Mouse (Mus musculus) heart, embryonic 15.5 days (tissue): ENCODE data around the gene Banf1. TPM values are rescaled to one million over a fixed set of nuclear protein-coding genes. Genes with fewer than 3 reads are reported as not detected.
"Not testable (repeated sequence)": the region's sequence is repeated elsewhere in the genome, so short reads cannot be mapped to it uniquely, and the experiment has no call there.

Experiments used
- ATAC-seq: fragments of 200-750 bp; cut with Nextera tagmentation; replicated peaks from 2 replicates; pipeline ENCODE4 v1.8.0; 2017; ENCODE audit warnings: low read depth, moderate TSS enrichment; ENCODE audit not compliant: insufficient number of reproducible peaks, insufficient read depth, low FRiP score
- H3K27ac ChIP-seq: fragments of 300-500 bp; sonication (generic); 2 replicates; pipeline ENCODE4 v1.5.1; 2015; ENCODE audit warnings: mild to moderate bottlenecking, inconsistent platforms
- H3K27me3 ChIP-seq: fragments of 300-500 bp; sonication (generic); 2 replicates; pipeline ENCODE4 v1.6.1; 2015; ENCODE audit warnings: inconsistent platforms
- H3K36me3 ChIP-seq: fragments of 300-500 bp; sonication (generic); 2 replicates; pipeline ENCODE4 v1.6.1; 2015; ENCODE audit warnings: mild to moderate bottlenecking, inconsistent platforms
- H3K4me1 ChIP-seq: fragments of 300-500 bp; sonication (generic); replicated peaks from 2 replicates; pipeline ENCODE4 v1.6.1; 2015; ENCODE audit warnings: inconsistent platforms
- H3K4me2 ChIP-seq: fragments of 300-500 bp; sonication (generic); 2 replicates; pipeline ENCODE4 v1.6.1; 2015; ENCODE audit warnings: inconsistent platforms, mild to moderate bottlenecking, moderate library complexity
- H3K4me3 ChIP-seq: fragments of 300-500 bp; sonication (generic); 2 replicates; pipeline ENCODE4 v1.5.1; 2015; ENCODE audit warnings: mild to moderate bottlenecking, inconsistent platforms
- H3K9ac ChIP-seq: fragments of 300-500 bp; sonication (generic); 2 replicates; pipeline ENCODE4 v1.6.1; 2015; ENCODE audit warnings: mild to moderate bottlenecking, inconsistent platforms
- H3K9me3 ChIP-seq: fragments of 300-500 bp; sonication (generic); replicated peaks from 2 replicates; pipeline ENCODE4 v1.6.1; 2016; ENCODE audit warnings: inconsistent platforms
- WGBS: fragments of 180-500 bp; shearing (Covaris S2); methylation state at CpG from one replicate; pipeline ENCODE4 v1.1.7; 2015; ENCODE audit warnings: mixed read lengths; 5-methylcytosine and 5-hydroxymethylcytosine counted together
- polyA plus RNA-seq: library from polyadenylated mRNA; unstranded; fragments of >200 nt; fragmentation: Nextera tagmentation; extraction: Ambion mirVana; gene quantifications from 2 replicates; pipeline ENCODE4 v1.2.1, GENCODE M21; 2015

Gene Banf1
- polyA plus RNA-seq, 1 experiment from 2014 or later: 409 TPM

GRCm38 (mm10) chr19:5374177-5374576 lies 7.2 kb upstream of the Banf1 start:
- peaks cover 48% of the 10 kb centered on the region for H3K36me3 ChIP-seq
- H3K27ac ChIP-seq: no peak overlapping the region
- no peaks in the 10 kb centered on the region for H3K27me3 ChIP-seq
- H3K4me1 ChIP-seq: no peaks in the 10 kb centered on the region
- H3K4me3 ChIP-seq: no peak overlapping the region
- no peak for ATAC-seq
- no peaks in the 10 kb centered on the region for H3K9me3 ChIP-seq
- 66% methylated on average over 4 of the region's 4 CpGs for WGBS
- no peak overlapping the region for H3K4me2 ChIP-seq
- H3K9ac ChIP-seq: no peak overlapping the region

- Histone ChIP-seq H3K4me1 (peaks cover 8% of the 10 kb centered on the region), H3K4me2 (no peak overlapping the region), H3K27me3 (no peaks in the 10 kb centered on the region), H3K9me3 (no peaks in the 10 kb centered on the region), H3K36me3 (peaks cover 43% of the 10 kb centered on the region), H3K27ac (no peak overlapping the region), H3K9ac (no peak overlapping the region), H3K4me3 (no peak overlapping the region)
- no peak for ATAC-seq
- 93% methylated on average over 7 of the region's 7 CpGs for WGBS
Observed at GRCm38 (mm10) chr19:5372724-5373123, 5.8 kb upstream of the Banf1 start.

DNA sequence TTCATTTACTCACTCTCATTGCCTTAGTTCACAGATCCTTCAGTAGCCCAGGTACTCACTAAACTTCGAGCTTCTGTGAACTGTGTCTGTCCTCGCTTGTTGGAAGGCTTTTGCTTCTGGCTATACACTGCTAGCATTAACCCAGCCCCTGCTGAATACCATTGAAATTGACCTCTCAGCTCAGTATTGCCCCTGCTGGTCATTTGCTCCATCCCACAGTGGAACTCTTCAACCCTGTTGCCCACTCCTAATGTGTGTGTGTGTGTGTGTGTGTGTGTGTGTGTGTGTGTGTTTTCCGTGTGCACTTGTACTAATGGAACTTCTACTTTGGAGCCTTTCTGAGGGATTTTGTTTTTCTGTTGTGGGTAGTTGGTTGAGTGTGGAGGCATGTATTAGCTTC lies 4.0 kb upstream of the Banf1 start:
- ATAC-seq: no peak
- Histone ChIP-seq H3K4me3 (no peak overlapping the region), H3K27me3 (no peaks in the 10 kb centered on the region), H3K27ac (no peak overlapping the region), H3K9me3 (no peaks in the 10 kb centered on the region), H3K4me1 (peaks cover 12% of the 10 kb centered on the region), H3K9ac (no peak overlapping the region), H3K36me3 (peaks cover 39% of the 10 kb centered on the region), H3K4me2 (no peak overlapping the region)
- 79% methylated on average over 3 of the region's 3 CpGs for WGBS

DNA sequence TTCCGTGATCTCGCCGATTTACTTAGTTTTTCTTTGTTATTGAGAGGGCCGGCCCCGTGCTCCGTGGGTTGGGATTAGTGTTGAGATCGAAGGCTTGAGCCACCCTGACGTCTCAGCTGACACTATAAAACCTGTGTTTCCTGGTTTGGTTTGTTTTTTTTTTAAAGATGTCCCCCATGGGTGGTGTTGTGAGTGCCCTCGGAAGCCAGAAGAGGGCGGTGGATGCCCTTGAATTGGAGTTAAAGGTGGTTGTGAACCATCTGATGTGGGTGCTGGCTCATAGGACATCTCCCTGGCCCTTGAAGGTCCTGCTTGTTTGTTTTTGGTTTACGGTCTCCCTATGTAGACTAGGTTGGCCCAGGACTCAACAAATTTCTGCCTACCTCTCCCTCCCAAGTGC lies 487 bp upstream of the Banf1 start:
- Histone ChIP-seq H3K36me3 (peaks cover 51% of the 10 kb centered on the region), H3K9me3 (no peaks in the 10 kb centered on the region), H3K4me2 (peak overlapping the region; percentile 80), H3K27ac (peak overlapping the region; percentile 96), H3K4me3 (peak overlapping the region; percentile 90), H3K27me3 (no peaks in the 10 kb centered on the region), H3K9ac (peak overlapping the region; percentile 80), H3K4me1 (peaks cover 23% of the 10 kb centered on the region)
- WGBS: 10% methylated on average over 11 of the region's 11 CpGs
- no peak for ATAC-seq

DNA sequence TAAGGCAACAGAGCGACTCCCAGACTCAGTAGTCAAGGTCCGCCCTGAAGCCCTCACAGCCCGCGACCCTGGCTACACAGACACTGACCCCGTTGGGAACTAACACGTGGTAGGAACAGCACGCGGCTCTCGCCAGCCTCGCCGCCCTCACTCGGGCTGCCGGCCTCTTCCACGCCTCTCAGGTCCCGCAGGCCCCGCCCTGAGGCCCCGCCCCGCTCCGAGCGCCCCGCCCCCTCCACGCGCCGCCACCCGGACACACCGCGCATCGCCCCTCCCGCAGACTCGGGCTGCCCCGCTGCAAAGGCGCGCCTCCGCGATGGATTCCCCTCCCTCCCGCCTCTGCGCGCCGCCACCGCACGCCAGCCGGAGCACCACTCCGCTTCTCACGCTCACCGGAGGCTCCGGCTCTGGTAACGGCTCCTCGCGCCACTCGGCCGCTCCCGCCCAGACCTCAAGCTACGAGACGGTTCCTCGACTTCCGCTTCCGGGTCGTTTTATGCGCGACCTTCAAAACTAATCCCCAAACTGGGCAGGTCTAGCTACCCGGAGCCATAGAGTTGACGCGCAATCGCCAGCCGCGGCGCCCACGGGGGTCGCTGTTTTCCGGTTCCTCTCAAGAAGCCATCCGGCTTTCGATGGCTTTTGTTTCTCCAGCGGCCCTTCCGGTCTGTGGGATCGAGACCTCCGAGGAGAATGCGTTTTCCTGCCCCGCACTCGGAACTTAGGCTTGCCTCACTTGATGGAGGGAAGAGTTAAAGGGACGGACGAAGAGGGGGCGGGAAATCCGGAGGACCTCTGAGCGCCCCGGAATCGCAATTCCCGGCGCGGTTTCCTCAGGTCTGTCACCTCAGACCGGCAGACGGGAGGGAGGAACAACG lies 554 bp downstream of the Banf1 start, which contains the start of gene Eif1ad:
Gene Eif1ad (plus strand): TSS at position 567 of the 878 bp plus-strand sequence.
- no peaks in the 10 kb centered on the region for H3K9me3 ChIP-seq
- under 1% methylated on average over 91 of the region's 92 CpGs for WGBS
- ATAC-seq: peak; percentile 93
- H3K9ac ChIP-seq: peak within 1 kb of the TSS; percentile 80
- no peaks in the 10 kb centered on the region for H3K27me3 ChIP-seq
- peaks cover 41% of the 10 kb centered on the region for H3K36me3 ChIP-seq
- H3K4me3 ChIP-seq: peak within 1 kb of the TSS; percentile 90
- H3K4me2 ChIP-seq: peak within 1 kb of the TSS; percentile 80
- peaks cover 27% of the 10 kb centered on the region for H3K4me1 ChIP-seq
- H3K27ac ChIP-seq: peak within 1 kb of the TSS; percentile 96

DNA sequence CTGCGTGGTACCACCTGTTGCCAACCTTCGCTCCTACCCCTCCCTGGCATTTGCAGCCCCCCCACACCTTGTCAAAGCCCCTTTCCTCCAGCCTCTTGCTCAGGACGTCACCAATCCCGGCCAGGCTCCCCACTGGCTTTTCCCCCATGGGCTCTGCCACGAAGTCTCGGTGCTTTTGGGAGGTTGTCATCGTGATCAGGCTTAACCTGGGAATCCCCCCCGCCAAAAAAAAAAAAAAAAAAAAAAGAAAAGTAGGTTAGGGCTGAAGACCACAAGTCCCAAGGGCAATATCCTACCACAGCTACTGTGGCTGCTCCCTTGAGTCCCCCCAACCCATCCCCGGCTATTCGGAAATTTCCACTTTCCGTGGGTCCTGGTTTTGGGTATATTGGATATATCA lies 1.2 kb downstream of the Banf1 start:
- no peak for ATAC-seq
- H3K4me3 ChIP-seq: peak overlapping the region; percentile 90
- peak overlapping the region; percentile 80 for H3K4me2 ChIP-seq
- H3K9ac ChIP-seq: peak overlapping the region; percentile 80
- WGBS: 18% methylated on average over 11 of the region's 11 CpGs
- H3K9me3 ChIP-seq: no peaks in the 10 kb centered on the region
- peaks cover 32% of the 10 kb centered on the region for H3K4me1 ChIP-seq
- no peaks in the 10 kb centered on the region for H3K27me3 ChIP-seq
- H3K27ac ChIP-seq: peak overlapping the region; percentile 96
- peaks cover 39% of the 10 kb centered on the region for H3K36me3 ChIP-seq

GRCm38 (mm10) chr19:5364124-5364523 lies 2.8 kb downstream of the Banf1 start:
- H3K9ac ChIP-seq: no peak overlapping the region
- peaks cover 23% of the 10 kb centered on the region for H3K36me3 ChIP-seq
- no peak overlapping the region for H3K4me2 ChIP-seq
- 67% methylated on average over 2 of the region's 2 CpGs for WGBS
- H3K9me3 ChIP-seq: no peaks in the 10 kb centered on the region
- H3K27me3 ChIP-seq: no peaks in the 10 kb centered on the region
- H3K27ac ChIP-seq: no peak overlapping the region
- peaks cover 32% of the 10 kb centered on the region for H3K4me1 ChIP-seq
- ATAC-seq: no peak
- H3K4me3 ChIP-seq: no peak overlapping the region

DNA sequence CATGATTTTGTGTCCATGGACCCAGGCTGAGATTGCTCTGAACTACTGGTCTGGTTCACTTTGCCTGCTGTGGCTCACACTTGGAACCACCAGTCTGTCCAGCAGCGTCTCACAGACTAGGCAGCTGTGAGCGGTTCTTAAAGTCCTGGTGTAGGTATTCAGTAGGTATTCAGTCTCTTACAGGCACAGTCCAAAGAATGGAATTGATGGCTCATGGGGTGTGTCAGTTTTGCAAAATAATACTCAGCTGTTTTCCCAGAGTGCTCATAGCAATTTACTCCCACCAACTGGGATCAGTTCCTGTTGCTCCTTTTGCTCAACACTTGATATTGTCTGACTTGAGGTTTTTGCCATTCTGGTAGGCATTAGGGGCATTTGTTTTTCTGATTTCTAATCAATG lies 4.8 kb downstream of the Banf1 start:
- peaks cover 13% of the 10 kb centered on the region; the same call in 1 of the 2 replicates for H3K36me3 ChIP-seq
- no peak for ATAC-seq
- no peaks in the 10 kb centered on the region for H3K9me3 ChIP-seq
- H3K27ac ChIP-seq: no peak overlapping the region
- no peaks in the 10 kb centered on the region for H3K27me3 ChIP-seq
- no peak overlapping the region for H3K9ac ChIP-seq
- 80% methylated on average over 2 of the region's 2 CpGs for WGBS
- H3K4me2 ChIP-seq: no peak overlapping the region
- H3K4me1 ChIP-seq: peaks cover 19% of the 10 kb centered on the region
- no peak overlapping the region for H3K4me3 ChIP-seq

GRCm38 (mm10) chr19:5356080-5356479 lies 10.9 kb downstream of the Banf1 start:
- no CpG with 5 or more reads among the region's 1 CpGs for WGBS
- no peak for ATAC-seq
- H3K9ac ChIP-seq: no peak overlapping the region
- H3K4me3 ChIP-seq: no peak overlapping the region
- H3K36me3 ChIP-seq: no peaks in the 10 kb centered on the region
- no peak overlapping the region for H3K4me2 ChIP-seq
- H3K27ac ChIP-seq: no peak overlapping the region
- peaks cover 2% of the 10 kb centered on the region; the same call in 1 of the 2 replicates for H3K4me1 ChIP-seq
- no peaks in the 10 kb centered on the region for H3K27me3 ChIP-seq
- H3K9me3 ChIP-seq: no peaks in the 10 kb centered on the region

- Histone ChIP-seq H3K9ac (no peak overlapping the region), H3K4me2 (no peak overlapping the region), H3K27me3 (0 out of 2 replicates have a peak, but pooled peaks cover 3% of the 10 kb centered on the region), H3K36me3 (no peaks in the 10 kb centered on the region), H3K4me1 (peaks cover 6% of the 10 kb centered on the region; the same call in 1 of the 2 replicates), H3K4me3 (no peak overlapping the region), H3K9me3 (no peaks in the 10 kb centered on the region), H3K27ac (no peak overlapping the region)
- 75% methylated on average over 2 of the region's 2 CpGs for WGBS
- no peak for ATAC-seq
Observed at GRCm38 (mm10) chr19:5353609-5354008, 13.4 kb downstream of the Banf1 start.

DNA sequence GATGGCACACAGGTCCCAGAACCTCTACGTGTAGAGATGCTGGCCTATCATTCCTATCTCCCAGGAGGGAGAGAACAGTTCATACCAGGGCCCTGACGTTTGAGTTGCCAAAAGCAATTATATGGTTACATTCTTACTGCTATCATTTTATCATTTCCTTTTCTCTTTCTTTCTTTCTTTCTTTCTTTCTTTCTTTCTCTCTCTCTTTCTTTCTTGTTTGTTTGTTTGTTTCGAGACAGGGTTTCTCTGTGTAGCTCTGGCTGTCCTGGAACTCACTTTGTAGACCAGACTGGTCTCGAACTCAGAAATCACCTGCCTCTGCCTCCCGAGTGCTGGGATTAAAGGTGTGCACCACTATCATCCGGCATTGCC lies 17.5 kb downstream of the Banf1 start, which contains the start of gene Cst6:
Gene Cst6 (minus strand): TSS at position 73 of the 372 bp plus-strand sequence.
- not testable (repeated sequence) for H3K27ac ChIP-seq, H3K4me1 ChIP-seq, H3K9me3 ChIP-seq, H3K27me3 ChIP-seq, ATAC-seq, H3K36me3 ChIP-seq
- WGBS: 63% methylated on average over 6 of the region's 6 CpGs
- Histone ChIP-seq H3K4me3 (peak within 1 kb of the TSS; percentile 49), H3K9ac (peak within 1 kb of the TSS; percentile 41), H3K4me2 (peak within 1 kb of the TSS; percentile 90)
